Mouse (Mus musculus): ENCODE data around the gene Atp8b5. TPM values are rescaled to one million over a fixed set of nuclear protein-coding genes. Genes with fewer than 3 reads are reported as not detected.

Gene Atp8b5
- polyA plus RNA-seq, 1 experiment = 0.11 TPM

- WGBS = 92% methylated on average over 10 of the region's 10 CpGs
- H3K27ac ChIP-seq (ENCODE audit: insufficient read depth, low read depth, low read length) = peak overlapping the region; percentile 13; the same call in 1 of the 2 replicates
- H3K27me3 ChIP-seq (ENCODE audit: control insufficient read depth, insufficient read depth, low read length) = no peaks in the 10 kb centered on the region
- TF ChIP-seq CTCF (IDR thresholded peaks at IDR 0.05; ENCODE audit: extremely low read depth, insufficient read length, insufficient replicate concordance, low read depth, low read length) = no peak
- TF ChIP-seq POLR2A (IDR thresholded peaks at IDR 0.05; ENCODE audit: low read depth, low read length) = no peak
- H3K4me1 ChIP-seq (ENCODE audit: control insufficient read depth, insufficient read depth, insufficient read length, low read length) = peaks cover 7% of the 10 kb centered on the region; the same call in 1 of the 2 replicates
- H3K4me3 ChIP-seq (ENCODE audit: low read depth, low read length) = no peak overlapping the region
- no peaks in the 10 kb centered on the region for H3K36me3 ChIP-seq (ENCODE audit: control insufficient read depth, insufficient read depth, low read length)
These were observed 137.7 kb downstream of the Atp8b5 start for GRCm38 (mm10) chr4:43404697-43405096.

GRCm38 (mm10) chr4:43406162-43406971, 139.4 kb downstream of the Atp8b5 start:
- Histone ChIP-seq H3K4me3 (ENCODE audit: low read depth, low read length) (peak overlapping the region; percentile 53), H3K27ac (ENCODE audit: insufficient read depth, low read depth, low read length) (peak overlapping the region; percentile 71), H3K27me3 (ENCODE audit: control insufficient read depth, insufficient read depth, low read length) (no peaks in the 10 kb centered on the region), H3K4me1 (ENCODE audit: control insufficient read depth, insufficient read depth, insufficient read length, low read length) (0 out of 2 replicates have a peak, but pooled peaks cover 3% of the 10 kb centered on the region), H3K36me3 (ENCODE audit: control insufficient read depth, insufficient read depth, low read length) (no peaks in the 10 kb centered on the region)
- 32% methylated on average over 28 of the region's 28 CpGs for WGBS
- TF ChIP-seq POLR2A (IDR thresholded peaks at IDR 0.05; ENCODE audit: low read depth, low read length) (no peak; the same call in none of the 2 replicates), CTCF (IDR thresholded peaks at IDR 0.05; ENCODE audit: extremely low read depth, insufficient read length, insufficient replicate concordance, low read depth, low read length) (no peak)

GRCm38 (mm10) chr4:43407071-43407920, 140.3 kb downstream of the Atp8b5 start:
- Histone ChIP-seq H3K27me3 (ENCODE audit: control insufficient read depth, insufficient read depth, low read length) (no peaks in the 10 kb centered on the region), H3K4me1 (ENCODE audit: control insufficient read depth, insufficient read depth, insufficient read length, low read length) (peaks cover 2% of the 10 kb centered on the region; the same call in 1 of the 2 replicates), H3K36me3 (ENCODE audit: control insufficient read depth, insufficient read depth, low read length) (no peaks in the 10 kb centered on the region), H3K27ac (ENCODE audit: insufficient read depth, low read depth, low read length) (peak overlapping the region; percentile 71), H3K4me3 (ENCODE audit: low read depth, low read length) (peak overlapping the region; percentile 6; the same call in 1 of the 2 replicates)
- WGBS = 79% methylated on average over 12 of the region's 12 CpGs
- TF ChIP-seq CTCF (IDR thresholded peaks at IDR 0.05; ENCODE audit: extremely low read depth, insufficient read length, insufficient replicate concordance, low read depth, low read length) (no peak), POLR2A (IDR thresholded peaks at IDR 0.05; ENCODE audit: low read depth, low read length) (no peak)

GRCm38 (mm10) chr4:43414761-43415160, 147.8 kb downstream of the Atp8b5 start:
- no peak for TF ChIP-seq POLR2A (IDR thresholded peaks at IDR 0.05; ENCODE audit: low read depth, low read length)
- TF ChIP-seq CTCF (IDR thresholded peaks at IDR 0.05; ENCODE audit: extremely low read depth, insufficient read length, insufficient replicate concordance, low read depth, low read length) = no peak
- H3K4me1 ChIP-seq (ENCODE audit: control insufficient read depth, insufficient read depth, insufficient read length, low read length) = no peaks in the 10 kb centered on the region; the same call in 1 of the 2 replicates
- WGBS = 93% methylated on average over 14 of the region's 14 CpGs
- no peak overlapping the region for H3K4me3 ChIP-seq (ENCODE audit: low read depth, low read length)
- H3K36me3 ChIP-seq (ENCODE audit: control insufficient read depth, insufficient read depth, low read length) = peaks cover 3% of the 10 kb centered on the region; the same call in 1 of the 2 replicates
- no peak overlapping the region for H3K27ac ChIP-seq (ENCODE audit: insufficient read depth, low read depth, low read length)
- H3K27me3 ChIP-seq (ENCODE audit: control insufficient read depth, insufficient read depth, low read length) = no peaks in the 10 kb centered on the region

GRCm38 (mm10) chr4:43415221-43416070, 148.5 kb downstream of the Atp8b5 start:
- H3K27ac ChIP-seq (ENCODE audit: insufficient read depth, low read depth, low read length) = no peak overlapping the region
- no peaks in the 10 kb centered on the region for H3K27me3 ChIP-seq (ENCODE audit: control insufficient read depth, insufficient read depth, low read length)
- WGBS = 90% methylated on average over 29 of the region's 29 CpGs
- peaks cover 3% of the 10 kb centered on the region; the same call in 1 of the 2 replicates for H3K36me3 ChIP-seq (ENCODE audit: control insufficient read depth, insufficient read depth, low read length)
- H3K4me1 ChIP-seq (ENCODE audit: control insufficient read depth, insufficient read depth, insufficient read length, low read length) = no peaks in the 10 kb centered on the region; the same call in 1 of the 2 replicates
- no peak overlapping the region for H3K4me3 ChIP-seq (ENCODE audit: low read depth, low read length)
- TF ChIP-seq CTCF (IDR thresholded peaks at IDR 0.05; ENCODE audit: extremely low read depth, insufficient read length, insufficient replicate concordance, low read depth, low read length) (no peak), POLR2A (IDR thresholded peaks at IDR 0.05; ENCODE audit: low read depth, low read length) (no peak)

- 98% methylated on average over 22 of the region's 22 CpGs for WGBS
- H3K36me3 ChIP-seq (ENCODE audit: control insufficient read depth, insufficient read depth, low read length) = peaks cover 3% of the 10 kb centered on the region; the same call in 1 of the 2 replicates
- no peaks in the 10 kb centered on the region; the same call in 1 of the 2 replicates for H3K4me1 ChIP-seq (ENCODE audit: control insufficient read depth, insufficient read depth, insufficient read length, low read length)
- no peaks in the 10 kb centered on the region for H3K27me3 ChIP-seq (ENCODE audit: control insufficient read depth, insufficient read depth, low read length)
- no peak overlapping the region for H3K27ac ChIP-seq (ENCODE audit: insufficient read depth, low read depth, low read length)
- H3K4me3 ChIP-seq (ENCODE audit: low read depth, low read length) = no peak overlapping the region
- TF ChIP-seq POLR2A (IDR thresholded peaks at IDR 0.05; ENCODE audit: low read depth, low read length) (no peak), CTCF (IDR thresholded peaks at IDR 0.05; ENCODE audit: extremely low read depth, insufficient read length, insufficient replicate concordance, low read depth, low read length) (no peak)
These were observed 149.1 kb downstream of the Atp8b5 start for GRCm38 (mm10) chr4:43416071-43416490.
